In the genomic region with DNA sequence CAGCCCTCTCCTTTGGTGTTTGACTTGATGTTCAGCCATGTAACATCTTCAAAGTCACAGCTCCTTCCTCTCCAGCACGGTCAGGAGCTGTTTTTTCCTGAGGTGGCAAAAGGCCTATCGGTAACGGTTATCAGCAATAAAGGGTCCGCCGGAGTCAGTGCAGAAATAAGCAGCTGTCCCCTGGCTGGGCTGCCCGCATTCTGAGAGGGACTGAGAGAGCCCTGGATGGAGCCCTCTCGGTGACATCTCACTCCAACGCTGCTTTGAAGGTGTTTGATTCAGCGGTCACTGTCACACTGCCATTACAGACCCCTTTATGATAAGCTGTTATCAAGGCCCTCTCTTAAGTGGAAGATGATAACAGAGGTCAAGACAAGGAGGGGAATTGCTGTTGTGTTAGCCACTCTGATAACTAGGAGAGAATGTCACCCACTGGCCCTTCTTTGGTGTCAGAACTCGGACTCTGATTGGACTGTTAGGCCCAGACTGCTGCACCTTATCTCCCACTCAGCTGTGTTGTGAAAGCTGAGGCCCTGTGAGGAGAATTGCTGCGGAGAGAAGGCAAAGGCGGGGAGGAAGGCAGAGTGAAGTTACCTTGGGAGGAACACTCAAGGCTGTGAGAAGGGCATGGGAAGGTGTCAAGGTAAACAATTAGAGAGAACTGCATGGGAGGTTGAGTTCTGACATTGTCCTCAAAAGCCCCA, we compare ENCODE assay signal across 25 mouse cellular contexts. TPM values are rescaled to one million over a fixed set of nuclear protein-coding genes. Genes with fewer than 3 reads are reported as not detected.
DNase-seq lines count a peak whose midpoint lies in the region; ATAC-seq lines count a peak whose summit lies in the region.
"Had no signal": no experiment of that assay in that cellular context is flagged by ENCODE, and none has a peak within 500 bp of the region (broad histone marks: within the 10 kb centered on the region; RNA-seq: fewer than 3 reads in every experiment).

No protein-coding gene starts in this region.

- peak; percentile 36 for DNase-seq in forebrain, embryonic 11.5 days (ENCODE audit: low spot score)
- DNase-seq in heart, adult 8-10 months (ENCODE audit: low spot score) = no peak
- DNase-seq in heart, postnatal 14 days = no peak
- DNase-seq: adrenal gland, postnatal 10 days; B cell, adult 2 months; cerebellum, adult 11 months; cerebellum, adult 8-10 months; cerebellum, postnatal 14 days; embryo, embryonic 11 days; gastrocnemius, postnatal 14 days; kidney, adult 8-10 months had no signal

- WGBS in forebrain, embryonic 11.5 days = 86% methylated on average over 12 of the region's 12 CpGs
- 92% methylated on average over 12 of the region's 12 CpGs for WGBS in forebrain, embryonic 16.5 days
- WGBS in heart, embryonic 12.5 days = 9% methylated on average over 12 of the region's 12 CpGs
- WGBS in heart, embryonic 16.5 days = 27% methylated on average over 12 of the region's 12 CpGs
- WGBS in limb, embryonic 12.5 days = 61% methylated on average over 12 of the region's 12 CpGs

- H3K27me3 ChIP-seq in forebrain, embryonic 11.5 days (ENCODE audit: control insufficient read depth, insufficient read depth, low read length) = no peaks in the 10 kb centered on the region
- H3K27me3 ChIP-seq in forebrain, embryonic 16.5 days (replicated peaks; ENCODE audit: control insufficient read depth, insufficient read depth, low read length) = no peaks in the 10 kb centered on the region
- no peaks in the 10 kb centered on the region for H3K27me3 ChIP-seq in heart, embryonic 12.5 days (replicated peaks)
- no peaks in the 10 kb centered on the region for H3K27me3 ChIP-seq in heart, embryonic 16.5 days (ENCODE audit: control insufficient read depth, insufficient read depth, low read length)
- H3K27me3 ChIP-seq in limb, embryonic 12.5 days = no peaks in the 10 kb centered on the region
- H3K27me3 ChIP-seq: embryonic facial prominence, embryonic 15.5 days; forebrain, embryonic 15.5 days had no signal

- H3K36me3 ChIP-seq in forebrain, embryonic 11.5 days (ENCODE audit: control insufficient read depth, insufficient read depth, low read length) = no peaks in the 10 kb centered on the region
- H3K36me3 ChIP-seq in forebrain, embryonic 16.5 days (ENCODE audit: control insufficient read depth, insufficient read depth) = no peaks in the 10 kb centered on the region
- no peaks in the 10 kb centered on the region for H3K36me3 ChIP-seq in heart, embryonic 12.5 days
- no peaks in the 10 kb centered on the region for H3K36me3 ChIP-seq in heart, embryonic 16.5 days (ENCODE audit: control insufficient read depth, insufficient read depth)
- no peaks in the 10 kb centered on the region for H3K36me3 ChIP-seq in limb, embryonic 12.5 days
- H3K36me3 ChIP-seq: embryonic facial prominence, embryonic 15.5 days; forebrain, embryonic 10.5 days; forebrain, embryonic 15.5 days; G1E; hindbrain, embryonic 10.5 days had no signal

- H3K4me3 ChIP-seq in forebrain, embryonic 11.5 days (ENCODE audit: low read depth, low read length) = no peak overlapping the region
- H3K4me3 ChIP-seq in forebrain, embryonic 16.5 days (replicated peaks; ENCODE audit: low read length) = no peak overlapping the region
- no peak overlapping the region for H3K4me3 ChIP-seq in heart, embryonic 12.5 days
- H3K4me3 ChIP-seq in heart, embryonic 16.5 days (ENCODE audit: low read length) = no peak overlapping the region
- no peak overlapping the region for H3K4me3 ChIP-seq in limb, embryonic 12.5 days (replicated peaks)
- H3K4me3 ChIP-seq: embryonic facial prominence, embryonic 15.5 days; erythroblast, embryonic 14.5 days; forebrain, embryonic 10.5 days; forebrain, embryonic 15.5 days; hindbrain, embryonic 10.5 days had no signal

- no peak overlapping the region for H3K9ac ChIP-seq in forebrain, embryonic 11.5 days (ENCODE audit: low read length)
- H3K9ac ChIP-seq in forebrain, embryonic 16.5 days (replicated peaks; ENCODE audit: low read depth, low read length) = no peak overlapping the region
- no peak overlapping the region for H3K9ac ChIP-seq in heart, embryonic 12.5 days
- H3K9ac ChIP-seq in heart, embryonic 16.5 days (ENCODE audit: low read length) = 0 out of 2 replicates have a peak overlapping the region, but pooled peaks have one; percentile 10
- no peak overlapping the region for H3K9ac ChIP-seq in limb, embryonic 12.5 days (replicated peaks)
- H3K9ac ChIP-seq: embryonic facial prominence, embryonic 15.5 days; forebrain, embryonic 15.5 days; hindbrain, embryonic 14.5 days had no signal

- no peak overlapping the region for H3K27ac ChIP-seq in forebrain, embryonic 11.5 days (ENCODE audit: low read depth, low read length)
- no peak overlapping the region for H3K27ac ChIP-seq in forebrain, embryonic 16.5 days (ENCODE audit: low read length)
- peak overlapping the region; percentile 73 for H3K27ac ChIP-seq in heart, embryonic 12.5 days (ENCODE audit: poor library complexity, severe bottlenecking)
- peak overlapping the region; percentile 70 for H3K27ac ChIP-seq in heart, embryonic 16.5 days (ENCODE audit: low read length)
- peak overlapping the region; percentile 56; the same call in 1 of the 2 replicates for H3K27ac ChIP-seq in limb, embryonic 12.5 days
- H3K27ac ChIP-seq: embryonic facial prominence, embryonic 15.5 days; forebrain, embryonic 10.5 days; forebrain, embryonic 15.5 days; hindbrain, embryonic 10.5 days; hindbrain, embryonic 14.5 days had no signal

- no peak for ATAC-seq in forebrain, embryonic 11.5 days (replicated peaks; ENCODE audit: low FRiP score)
- no peak for ATAC-seq in forebrain, embryonic 16.5 days
- peak; percentile 64; the same call in 1 of the 2 replicates for ATAC-seq in heart, embryonic 12.5 days (ENCODE audit: insufficient number of reproducible peaks, low FRiP score)
- ATAC-seq in heart, embryonic 16.5 days (replicated peaks; ENCODE audit: extremely low read depth, insufficient read depth, low FRiP score) = peak; percentile 66; the same call in 1 of the 2 replicates
- no peak for ATAC-seq in limb, embryonic 12.5 days (ENCODE audit: insufficient number of reproducible peaks, insufficient read depth, low FRiP score, low TSS enrichment, low read depth)
- ATAC-seq: CD4-positive, CD25-positive, alpha-beta regulatory T cell, adult 4 months; forebrain, embryonic 15.5 days; intestine, postnatal 0 days had no signal

- H3K4me1 ChIP-seq in forebrain, embryonic 11.5 days (replicated peaks; ENCODE audit: control insufficient read depth, insufficient read depth, low read length) = no peaks in the 10 kb centered on the region
- no peaks in the 10 kb centered on the region for H3K4me1 ChIP-seq in forebrain, embryonic 16.5 days (replicated peaks; ENCODE audit: control insufficient read depth, insufficient read depth, low read length)
- H3K4me1 ChIP-seq in heart, embryonic 12.5 days (replicated peaks) = peaks cover 51% of the 10 kb centered on the region
- H3K4me1 ChIP-seq in heart, embryonic 16.5 days (ENCODE audit: control insufficient read depth, insufficient read depth, low read length) = peaks cover 45% of the 10 kb centered on the region
- 0 out of 2 replicates have a peak, but pooled peaks cover 3% of the 10 kb centered on the region for H3K4me1 ChIP-seq in limb, embryonic 12.5 days (replicated peaks)
- H3K4me1 ChIP-seq: forebrain, embryonic 10.5 days; forebrain, embryonic 15.5 days; hindbrain, embryonic 10.5 days had no signal

- no peaks in the 10 kb centered on the region for H3K9me3 ChIP-seq in forebrain, embryonic 11.5 days (ENCODE audit: control insufficient read depth, low read length)
- no peaks in the 10 kb centered on the region for H3K9me3 ChIP-seq in forebrain, embryonic 16.5 days (ENCODE audit: control insufficient read depth, low read length)
- H3K9me3 ChIP-seq in heart, embryonic 12.5 days (replicated peaks) = no peaks in the 10 kb centered on the region
- no peaks in the 10 kb centered on the region for H3K9me3 ChIP-seq in heart, embryonic 16.5 days (replicated peaks; ENCODE audit: control insufficient read depth, low read length)
- H3K9me3 ChIP-seq in limb, embryonic 12.5 days = no peaks in the 10 kb centered on the region
- H3K9me3 ChIP-seq: embryonic facial prominence, embryonic 15.5 days; forebrain, embryonic 10.5 days; forebrain, embryonic 15.5 days; hindbrain, embryonic 10.5 days had no signal

- intact Hi-C loops in heart, postnatal 14 days (cut with DNase I) = no loop called here

- H3K4me2 ChIP-seq in forebrain, embryonic 11.5 days (ENCODE audit: low read depth, low read length, severe bottlenecking) = no peak overlapping the region
- no peak overlapping the region for H3K4me2 ChIP-seq in forebrain, embryonic 16.5 days (ENCODE audit: low read length)
- H3K4me2 ChIP-seq in heart, embryonic 12.5 days = peak overlapping the region; percentile 56
- peak overlapping the region; percentile 26 for H3K4me2 ChIP-seq in heart, embryonic 16.5 days (ENCODE audit: low read depth, low read length)
- H3K4me2 ChIP-seq in limb, embryonic 12.5 days = no peak overlapping the region
- H3K4me2 ChIP-seq: embryonic facial prominence, embryonic 15.5 days; forebrain, embryonic 15.5 days; hindbrain, embryonic 14.5 days had no signal

RNA-seq across cellular contexts. Expression of a gene that starts 11.0 kb away (rescaled TPM):
- 1.9 and 2.0 TPM in 2 replicates for polyA plus RNA-seq in forebrain, embryonic 11.5 days (2014; fragmentation: Nextera tagmentation; extraction: Ambion mirVana)
- 2.9 and 3.3 TPM in 2 replicates for polyA plus RNA-seq in forebrain, embryonic 16.5 days (2015; fragmentation: Nextera tagmentation; extraction: Ambion mirVana)
- polyA plus RNA-seq in heart, embryonic 12.5 days (2016; fragmentation: Nextera tagmentation; extraction: Ambion mirVana) = 64.9 and 68.6 TPM in 2 replicates
- total RNA-seq in heart, adult 8-10 months (2022) = 100 to 1,000 TPM; 100 to 117 (median 109) TPM
- 78.7 and 79.6 TPM in 2 replicates for polyA plus RNA-seq in heart, embryonic 16.5 days (2015; fragmentation: Nextera tagmentation; extraction: Ambion mirVana)
- total RNA-seq in heart, postnatal 14 days (2021) = 100 to 1,000 TPM; 133 to 136 TPM
- 10.3 and 10.7 TPM in 2 replicates for polyA plus RNA-seq in limb, embryonic 12.5 days (2016; fragmentation: Nextera tagmentation; extraction: Ambion mirVana)
- total RNA-seq: common myeloid progenitor, adult 5-6 weeks had no signal
- polyA plus RNA-seq: CD4-positive, CD25-positive, alpha-beta regulatory T cell, adult 4 months; erythroblast, embryonic 14.5 days; G1E had no signal

Comparison
In these comparisons a context has a peak if more than half of its experiments do, and no peak if none do; other contexts are left out.
1. ATAC-seq: peak in heart, embryonic 12.5 days (single experiment) and heart, embryonic 16.5 days (single experiment); none in forebrain, embryonic 11.5 days (single experiment), forebrain, embryonic 16.5 days (single experiment) and limb, embryonic 12.5 days (single experiment).
2. H3K27ac ChIP-seq: peak in heart, embryonic 12.5 days (single experiment), heart, embryonic 16.5 days (single experiment) and limb, embryonic 12.5 days (single experiment); none in forebrain, embryonic 11.5 days (single experiment) and forebrain, embryonic 16.5 days (single experiment).
3. H3K4me2 ChIP-seq: peak in heart, embryonic 12.5 days (single experiment) and heart, embryonic 16.5 days (single experiment); none in forebrain, embryonic 11.5 days (single experiment), forebrain, embryonic 16.5 days (single experiment) and limb, embryonic 12.5 days (single experiment).